Mouse (Mus musculus) stomach, embryonic 16.5 days (tissue): ENCODE results near the gene Prickle2. TPM values are rescaled to one million over a fixed set of nuclear protein-coding genes. Genes with fewer than 3 reads are reported as not detected.

Source experiments
- ATAC-seq: fragments of 200-750 bp; cut with Nextera tagmentation; 2 replicates; pipeline ENCODE4 v1.8.0; 2017; ENCODE audit warnings: moderate number of reproducible peaks, moderate TSS enrichment; ENCODE audit not compliant: insufficient read depth, low FRiP score
- H3K27ac ChIP-seq: fragments of 300-500 bp; sonication (generic); 2 replicates; pipeline ENCODE4 v1.5.1; 2014; ENCODE audit warnings: low read length
- H3K27me3 ChIP-seq: fragments of 300-500 bp; sonication (generic); 2 replicates; pipeline ENCODE4 v1.6.1; 2014; ENCODE audit warnings: low read length, control low read depth, mixed read lengths; ENCODE audit not compliant: control insufficient read depth, insufficient read depth
- H3K36me3 ChIP-seq: fragments of 300-500 bp; sonication (generic); 2 replicates; pipeline ENCODE4 v1.6.1; 2014; ENCODE audit warnings: low read length; ENCODE audit not compliant: control insufficient read depth, insufficient read depth
- H3K4me1 ChIP-seq: fragments of 300-500 bp; sonication (generic); 2 replicates; pipeline ENCODE4 v1.6.1; 2014; ENCODE audit warnings: low read length, control low read depth, mixed read lengths; ENCODE audit not compliant: control insufficient read depth, insufficient read depth
- H3K4me2 ChIP-seq: fragments of 300-500 bp; sonication (generic); 2 replicates; pipeline ENCODE4 v1.6.1; 2014; ENCODE audit warnings: low read depth, low read length, mixed read lengths
- H3K4me3 ChIP-seq: fragments of 300-500 bp; sonication (generic); replicated peaks from 2 replicates; pipeline ENCODE4 v1.5.1; 2014; ENCODE audit warnings: mild to moderate bottlenecking, low read length
- H3K9ac ChIP-seq: fragments of 300-500 bp; sonication (generic); 2 replicates; pipeline ENCODE4 v1.6.1; 2014; ENCODE audit warnings: low read length
- H3K9me3 ChIP-seq: fragments of 300-500 bp; sonication (generic); replicated peaks from 2 replicates; pipeline ENCODE4 v1.6.1; 2016; ENCODE audit warnings: low read length, control low read depth; ENCODE audit not compliant: control insufficient read depth
- WGBS: fragments of 180-500 bp; shearing (Covaris S2); extraction: QIAGEN DNeasy Blood & Tissue Kit; methylation state at CpG from one replicate; pipeline ENCODE4 v1.1.7; 2014; 5-methylcytosine and 5-hydroxymethylcytosine counted together
- polyA plus RNA-seq: library from polyadenylated mRNA; unstranded; fragments of >200 nt; fragmentation: Nextera tagmentation; extraction: Ambion mirVana; gene quantifications from 2 replicates; pipeline ENCODE4 v1.2.1, GENCODE M21; 2015

The Prickle2 gene
- polyA plus RNA-seq, 1 experiment from 2014 or later, result 9.3 TPM

DNA sequence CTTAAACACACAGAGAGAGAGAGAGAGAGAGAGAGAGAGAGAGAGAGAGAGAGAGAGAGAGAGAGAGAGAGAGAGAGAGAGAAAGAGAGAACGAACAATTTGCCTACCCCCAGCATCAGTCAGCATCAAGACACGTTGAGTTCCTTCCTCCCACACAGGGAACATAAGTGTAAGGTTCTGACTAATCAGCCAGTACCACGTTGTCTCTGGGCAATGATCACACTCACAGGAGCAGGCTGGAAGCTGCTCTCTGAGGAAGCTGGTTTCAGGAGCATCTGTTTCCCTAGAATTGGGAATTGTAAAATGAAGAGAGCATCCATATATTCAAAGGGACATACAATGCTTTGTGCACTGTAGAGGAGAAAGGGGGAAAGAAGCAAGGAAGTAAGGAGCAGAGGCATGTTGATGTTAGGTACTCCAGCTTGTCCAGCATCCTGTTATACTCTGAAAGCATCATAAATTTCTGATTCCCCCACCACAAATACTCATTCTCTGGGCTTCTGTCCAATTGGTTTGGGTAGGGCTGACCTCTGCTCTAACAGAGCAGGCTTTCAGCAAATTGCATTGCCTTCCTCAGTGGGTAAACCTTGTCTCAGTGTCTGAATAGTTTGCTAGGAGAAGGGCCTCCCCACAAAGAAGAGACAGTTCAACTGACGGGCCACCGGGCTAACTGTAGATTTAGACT is 116.4 kb downstream of the Prickle2 start:
- H3K27me3 ChIP-seq, result no peaks in the 10 kb centered on the region
- 61% methylated on average over 5 of the region's 5 CpGs for WGBS
- no peak overlapping the region for H3K9ac ChIP-seq
- H3K4me1 ChIP-seq, result no peaks in the 10 kb centered on the region
- no peak overlapping the region for H3K4me2 ChIP-seq
- H3K27ac ChIP-seq, result no peak overlapping the region
- no peak overlapping the region for H3K4me3 ChIP-seq
- no peaks in the 10 kb centered on the region for H3K9me3 ChIP-seq
- no peak for ATAC-seq
- H3K36me3 ChIP-seq, result no peaks in the 10 kb centered on the region

DNA sequence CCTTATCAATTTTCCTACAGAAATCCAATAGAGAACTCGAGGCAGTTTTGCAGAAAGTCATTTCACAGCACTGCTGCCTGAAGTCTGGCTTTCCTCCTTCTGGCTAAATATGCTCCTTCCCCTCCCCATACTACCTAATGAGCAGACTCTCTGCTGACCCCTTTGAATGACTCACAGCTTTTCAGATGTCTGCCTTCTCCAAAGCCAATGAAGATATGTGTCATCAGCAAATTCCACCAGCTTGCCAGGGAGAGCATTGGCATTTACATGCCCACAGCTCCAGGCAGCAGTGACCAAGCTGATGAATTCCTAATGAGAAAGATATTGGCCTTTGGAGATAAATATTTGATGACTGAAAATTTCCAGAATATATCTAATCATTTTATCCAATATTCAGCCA is 121.9 kb downstream of the Prickle2 start:
- no peaks in the 10 kb centered on the region for H3K27me3 ChIP-seq
- ATAC-seq, result no peak
- 57% methylated on average over 1 of the region's 1 CpGs for WGBS

DNA sequence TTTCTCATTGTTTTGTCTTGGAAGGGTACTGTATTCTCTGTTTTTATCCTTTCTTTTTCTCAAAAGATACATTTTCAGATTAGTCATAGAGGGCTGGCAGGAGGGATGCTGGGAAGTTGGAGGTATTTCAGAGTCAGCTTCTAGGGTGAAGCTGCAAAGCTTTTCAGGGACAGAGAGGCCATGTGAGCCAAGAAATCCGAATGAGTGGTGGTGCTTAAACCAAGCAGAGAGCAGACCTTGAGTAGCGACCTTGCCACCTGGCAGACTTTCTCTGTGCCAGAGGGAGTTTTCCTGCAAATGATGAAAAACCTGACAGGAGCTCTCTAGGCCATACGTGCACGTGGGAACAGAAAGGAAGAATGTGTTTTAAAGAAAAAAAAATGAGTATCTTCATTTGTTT is 130.7 kb downstream of the Prickle2 start:
- ATAC-seq, result no peak
- Histone ChIP-seq H3K4me1 (peaks cover 11% of the 10 kb centered on the region; the same call in 1 of the 2 replicates), H3K9me3 (no peaks in the 10 kb centered on the region), H3K9ac (no peak overlapping the region), H3K36me3 (no peaks in the 10 kb centered on the region), H3K27ac (no peak overlapping the region), H3K4me2 (no peak overlapping the region), H3K27me3 (no peaks in the 10 kb centered on the region), H3K4me3 (no peak overlapping the region)
- WGBS, result 53% methylated on average over 4 of the region's 4 CpGs

More for the DNA sequence above, 121.9 kb downstream of the Prickle2 start:
- no peak overlapping the region for H3K4me3 ChIP-seq
- H3K9me3 ChIP-seq, result no peaks in the 10 kb centered on the region
- no peak overlapping the region for H3K27ac ChIP-seq
- H3K36me3 ChIP-seq, result no peaks in the 10 kb centered on the region
- no peak overlapping the region for H3K4me2 ChIP-seq
- H3K9ac ChIP-seq, result no peak overlapping the region
- H3K4me1 ChIP-seq, result no peaks in the 10 kb centered on the region

DNA sequence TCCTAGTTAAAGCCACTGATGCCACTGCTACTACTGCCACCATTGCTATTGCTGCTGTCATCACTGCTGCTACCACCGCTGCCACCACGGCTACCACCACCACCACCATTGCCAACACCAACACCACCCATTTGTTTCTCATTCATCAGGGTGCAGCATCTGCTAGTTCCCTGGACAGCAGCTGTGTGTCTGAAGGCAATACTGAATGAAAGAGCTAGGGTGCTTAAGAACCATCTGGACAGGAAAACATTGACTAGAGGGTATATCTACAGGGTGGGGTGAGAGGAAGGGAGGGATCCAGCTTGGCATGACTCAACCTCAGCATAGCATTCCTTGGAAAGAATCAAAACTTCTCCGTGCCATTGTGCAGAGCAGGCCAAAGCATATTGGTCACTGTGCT is 133.8 kb downstream of the Prickle2 start:
- WGBS, result 84% methylated on average over 3 of the region's 3 CpGs
- Histone ChIP-seq H3K36me3 (no peaks in the 10 kb centered on the region), H3K9me3 (no peaks in the 10 kb centered on the region), H3K4me2 (no peak overlapping the region), H3K27me3 (no peaks in the 10 kb centered on the region), H3K4me1 (peaks cover 11% of the 10 kb centered on the region; the same call in 1 of the 2 replicates), H3K27ac (no peak overlapping the region), H3K9ac (no peak overlapping the region), H3K4me3 (no peak overlapping the region)
- no peak for ATAC-seq

DNA sequence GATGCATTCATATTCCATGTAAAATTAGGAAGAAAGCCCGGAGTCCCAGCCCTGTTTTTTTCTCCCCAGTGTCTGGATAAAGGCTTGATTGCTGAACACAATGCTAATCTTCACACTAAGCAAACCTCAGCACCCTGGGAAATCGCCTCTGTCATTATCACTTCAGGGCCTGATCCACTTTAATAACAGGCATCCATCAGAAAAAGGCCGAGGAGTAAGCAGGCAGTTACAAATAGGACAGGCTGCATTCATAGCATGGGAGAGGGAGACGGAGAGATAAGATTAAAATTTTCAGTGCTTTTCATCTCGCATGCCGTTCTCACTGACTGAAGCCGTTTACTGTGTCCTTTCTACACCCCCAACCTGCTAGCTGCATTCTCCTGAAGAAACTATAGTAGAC is 135.9 kb downstream of the Prickle2 start:
- H3K4me3 ChIP-seq, result no peak overlapping the region
- ATAC-seq, result no peak

DNA sequence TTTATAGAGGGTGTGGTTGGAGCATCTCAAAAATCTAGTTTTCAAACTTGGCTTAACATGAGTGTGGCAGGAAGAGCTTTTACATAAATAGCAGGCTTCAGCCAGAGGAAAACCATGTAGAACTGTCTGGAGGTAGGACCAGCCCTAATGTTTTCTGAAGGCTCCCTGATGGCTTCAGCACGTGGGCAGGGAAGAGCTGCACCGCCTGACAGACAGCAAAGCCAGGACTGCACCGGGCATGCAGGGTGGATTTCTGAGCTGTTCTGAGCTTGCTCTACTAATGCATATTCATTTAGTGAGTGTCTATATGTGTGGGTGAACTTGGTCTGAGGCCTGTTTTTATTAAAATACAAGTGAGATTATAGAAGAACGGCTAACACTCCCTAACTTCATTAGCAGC is 136.7 kb downstream of the Prickle2 start:
- H3K4me3 ChIP-seq, result no peak overlapping the region
- no peak overlapping the region for H3K4me2 ChIP-seq
- no peaks in the 10 kb centered on the region for H3K36me3 ChIP-seq
- H3K4me1 ChIP-seq, result peaks cover 10% of the 10 kb centered on the region; the same call in 1 of the 2 replicates
- no peaks in the 10 kb centered on the region for H3K9me3 ChIP-seq
- H3K27me3 ChIP-seq, result no peaks in the 10 kb centered on the region
- H3K27ac ChIP-seq, result no peak overlapping the region
- 74% methylated on average over 4 of the region's 4 CpGs for WGBS
- no peak for ATAC-seq
- H3K9ac ChIP-seq, result no peak overlapping the region

More for the DNA sequence above, 135.9 kb downstream of the Prickle2 start:
- Histone ChIP-seq H3K9me3 (no peaks in the 10 kb centered on the region), H3K27ac (no peak overlapping the region), H3K4me2 (no peak overlapping the region), H3K36me3 (no peaks in the 10 kb centered on the region), H3K4me1 (peaks cover 11% of the 10 kb centered on the region; the same call in 1 of the 2 replicates), H3K27me3 (no peaks in the 10 kb centered on the region), H3K9ac (no peak overlapping the region)
- WGBS, result 50% methylated on average over 7 of the region's 7 CpGs

DNA sequence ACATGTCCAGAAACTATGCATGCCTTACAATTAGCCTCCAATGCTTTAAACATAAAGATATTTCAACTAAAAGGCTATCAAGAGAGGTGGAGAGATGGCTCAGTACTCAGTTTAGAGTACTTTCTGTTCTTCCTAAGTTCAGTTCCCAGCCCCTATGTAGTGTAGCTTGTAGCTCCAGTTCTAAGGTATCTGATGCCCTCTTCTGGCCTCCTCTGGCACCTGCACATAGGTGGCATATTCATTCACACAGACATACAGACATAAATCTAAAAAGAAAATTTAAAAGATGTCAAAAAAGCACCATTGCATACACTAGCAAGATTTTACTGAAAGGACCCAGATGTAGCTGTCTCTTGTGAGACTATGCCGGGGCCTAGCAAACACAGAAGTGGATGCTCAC is 146.7 kb downstream of the Prickle2 start:
- ATAC-seq, result no peak
- 100% methylated on average over 1 of the region's 1 CpGs for WGBS
- Histone ChIP-seq H3K4me2 (no peak overlapping the region), H3K27me3 (no peaks in the 10 kb centered on the region), H3K4me1 (no peaks in the 10 kb centered on the region), H3K4me3 (no peak overlapping the region), H3K9ac (no peak overlapping the region), H3K9me3 (no peaks in the 10 kb centered on the region), H3K27ac (no peak overlapping the region), H3K36me3 (no peaks in the 10 kb centered on the region)

DNA sequence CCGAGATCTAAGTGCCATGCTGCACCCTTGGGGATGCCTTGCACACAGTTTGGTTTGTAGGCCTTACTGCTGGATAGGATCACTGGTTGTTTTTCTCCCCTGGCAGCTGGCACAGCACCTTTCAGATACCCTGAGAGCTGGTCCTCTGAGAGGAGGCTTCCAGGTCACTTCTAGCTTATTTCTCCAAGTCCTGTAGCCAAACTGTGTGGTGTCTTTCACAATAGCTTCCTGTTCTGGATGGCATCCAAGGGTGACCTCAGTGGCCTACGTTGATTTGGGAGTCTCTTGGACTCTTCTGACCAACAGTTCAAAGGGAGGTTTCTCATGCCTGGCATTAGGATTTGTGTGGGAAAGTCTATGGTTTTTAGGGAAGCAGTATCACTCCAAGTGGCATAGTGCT is 150.3 kb downstream of the Prickle2 start:
- Histone ChIP-seq H3K27ac (no peak overlapping the region), H3K36me3 (no peaks in the 10 kb centered on the region), H3K9ac (no peak overlapping the region), H3K4me2 (no peak overlapping the region), H3K4me1 (no peaks in the 10 kb centered on the region), H3K9me3 (no peaks in the 10 kb centered on the region), H3K27me3 (no peaks in the 10 kb centered on the region), H3K4me3 (no peak overlapping the region)
- 62% methylated on average over 2 of the region's 2 CpGs for WGBS
- no peak for ATAC-seq

DNA sequence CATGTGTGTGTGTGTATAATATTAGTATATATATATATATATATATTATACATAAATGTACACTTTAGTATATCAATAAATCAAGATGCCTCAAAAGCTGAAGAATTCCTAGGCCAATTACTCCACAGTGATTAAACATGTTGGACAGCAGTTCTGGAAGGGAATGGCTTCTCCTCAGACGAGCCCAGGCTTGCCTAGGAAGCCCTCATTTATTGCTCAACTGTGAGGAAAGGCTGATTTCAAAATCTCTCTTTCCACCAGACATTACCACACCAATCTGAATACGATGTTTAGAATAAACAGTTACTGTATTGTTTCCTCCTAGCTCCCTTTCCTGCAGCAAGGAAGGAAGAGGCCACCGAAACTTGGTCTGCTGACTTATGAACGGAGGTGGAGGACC is 152.9 kb downstream of the Prickle2 start:
- Histone ChIP-seq H3K9me3 (no peaks in the 10 kb centered on the region), H3K36me3 (no peaks in the 10 kb centered on the region), H3K4me1 (no peaks in the 10 kb centered on the region), H3K27me3 (no peaks in the 10 kb centered on the region), H3K9ac (no peak overlapping the region), H3K4me3 (no peak overlapping the region), H3K27ac (no peak overlapping the region), H3K4me2 (no peak overlapping the region)
- no peak for ATAC-seq
- 69% methylated on average over 4 of the region's 4 CpGs for WGBS
